Mouse (Mus musculus) liver, embryonic 16.5 days (tissue): Measurements from ENCODE around the gene Stpg1. TPM values are rescaled to one million over a fixed set of nuclear protein-coding genes. Genes with fewer than 3 reads are reported as not detected.
A peak's percentile ranks its signal among the peaks of the same experiment; 100 is the strongest.

Experiments
- ATAC-seq: fragments of 200-750 bp; cut with Nextera tagmentation; 2 replicates; pipeline ENCODE4 v1.8.0; 2017; ENCODE audit warnings: low read depth, mild to moderate bottlenecking, moderate number of reproducible peaks, moderate library complexity
- H3K27ac ChIP-seq: fragments of 300-500 bp; sonication (generic); 2 replicates; pipeline ENCODE4 v1.5.1; 2014; ENCODE audit warnings: mild to moderate bottlenecking, low read length
- H3K27me3 ChIP-seq: fragments of 300-500 bp; sonication (generic); 2 replicates; pipeline ENCODE4 v1.6.1; 2014; ENCODE audit warnings: low read depth, low read length, mixed read lengths; ENCODE audit not compliant: control insufficient read depth, insufficient read depth
- H3K36me3 ChIP-seq: fragments of 300-500 bp; sonication (generic); 2 replicates; pipeline ENCODE4 v1.6.1; 2014; ENCODE audit warnings: mild to moderate bottlenecking; ENCODE audit not compliant: control insufficient read depth, insufficient read depth
- H3K4me1 ChIP-seq: fragments of 300-500 bp; sonication (generic); 2 replicates; pipeline ENCODE4 v1.6.1; 2014; ENCODE audit warnings: low read depth, low read length, mixed read lengths; ENCODE audit not compliant: control insufficient read depth
- H3K4me2 ChIP-seq: fragments of 300-500 bp; sonication (generic); 2 replicates; pipeline ENCODE4 v1.6.1; 2014; ENCODE audit warnings: low read depth, low read length, mixed read lengths
- H3K4me3 ChIP-seq: fragments of 300-500 bp; sonication (generic); 2 replicates; pipeline ENCODE4 v1.5.1; 2014; ENCODE audit warnings: low read depth, mild to moderate bottlenecking, low read length
- H3K9ac ChIP-seq: fragments of 300-500 bp; sonication (generic); 2 replicates; pipeline ENCODE4 v1.6.1; 2014; ENCODE audit warnings: low read depth, low read length
- H3K9me3 ChIP-seq: fragments of 300-500 bp; sonication (generic); replicated peaks from 2 replicates; pipeline ENCODE4 v1.6.1; 2016; ENCODE audit warnings: low read length; ENCODE audit not compliant: control insufficient read depth
- WGBS: fragments of 180-500 bp; shearing (Covaris S2); extraction: QIAGEN DNeasy Blood & Tissue Kit; methylation state at CpG from one replicate; pipeline ENCODE4 v1.1.7; 2014; ENCODE audit not compliant: insufficient replicate concordance; 5-methylcytosine and 5-hydroxymethylcytosine counted together
- polyA plus RNA-seq: library from polyadenylated mRNA; unstranded; fragments of >200 nt; fragmentation: Nextera tagmentation; extraction: Ambion mirVana; gene quantifications from 2 replicates; pipeline ENCODE4 v1.2.1, GENCODE M21; 2015

Stpg1 gene
- polyA plus RNA-seq, 1 experiment from 2014 or later: not detected

GRCm38 (mm10) chr4:135540057-135540456 lies 45.5 kb downstream of the Stpg1 start:
- Histone ChIP-seq H3K27ac (no peak overlapping the region), H3K27me3 (no peaks in the 10 kb centered on the region), H3K4me3 (no peak overlapping the region), H3K36me3 (no peaks in the 10 kb centered on the region), H3K4me2 (no peak overlapping the region), H3K4me1 (no peaks in the 10 kb centered on the region), H3K9ac (no peak overlapping the region), H3K9me3 (no peaks in the 10 kb centered on the region)
- 57% methylated on average over 9 of the region's 9 CpGs for WGBS
- ATAC-seq: no peak

- no peak overlapping the region for H3K27ac ChIP-seq
- ATAC-seq: no peak
These were observed 49.7 kb downstream of the Stpg1 start for GRCm38 (mm10) chr4:135544284-135544683.

GRCm38 (mm10) chr4:135545080-135545511 lies 50.5 kb downstream of the Stpg1 start:
- H3K4me3 ChIP-seq: peak overlapping the region; percentile 28
- no peak overlapping the region for H3K9ac ChIP-seq
- H3K4me2 ChIP-seq: peak overlapping the region; percentile 50
- no peak overlapping the region for H3K27ac ChIP-seq
- no peaks in the 10 kb centered on the region for H3K27me3 ChIP-seq
- no peaks in the 10 kb centered on the region for H3K9me3 ChIP-seq
- no peak for ATAC-seq
- WGBS: 5% methylated on average over 8 of the region's 8 CpGs
- no peaks in the 10 kb centered on the region for H3K4me1 ChIP-seq
- no peaks in the 10 kb centered on the region for H3K36me3 ChIP-seq

More at GRCm38 (mm10) chr4:135544284-135544683, 49.7 kb downstream of the Stpg1 start:
- Histone ChIP-seq H3K9ac (no peak overlapping the region), H3K4me3 (no peak overlapping the region), H3K4me1 (no peaks in the 10 kb centered on the region), H3K27me3 (no peaks in the 10 kb centered on the region), H3K9me3 (no peaks in the 10 kb centered on the region), H3K4me2 (no peak overlapping the region), H3K36me3 (no peaks in the 10 kb centered on the region)
- WGBS: 66% methylated on average over 2 of the region's 2 CpGs

GRCm38 (mm10) chr4:135546008-135546407 lies 51.4 kb downstream of the Stpg1 start:
- no peak overlapping the region for H3K9ac ChIP-seq
- H3K4me3 ChIP-seq: no peak overlapping the region
- no peaks in the 10 kb centered on the region for H3K9me3 ChIP-seq
- H3K36me3 ChIP-seq: no peaks in the 10 kb centered on the region
- no peak for ATAC-seq
- no peaks in the 10 kb centered on the region for H3K27me3 ChIP-seq
- H3K4me1 ChIP-seq: no peaks in the 10 kb centered on the region
- 60% methylated on average over 7 of the region's 7 CpGs for WGBS
- H3K27ac ChIP-seq: no peak overlapping the region
- H3K4me2 ChIP-seq: no peak overlapping the region

GRCm38 (mm10) chr4:135546793-135547192 lies 52.2 kb downstream of the Stpg1 start:
- no peaks in the 10 kb centered on the region for H3K27me3 ChIP-seq
- H3K4me2 ChIP-seq: no peak overlapping the region
- WGBS: 67% methylated on average over 4 of the region's 4 CpGs
- no peak for ATAC-seq
- no peaks in the 10 kb centered on the region for H3K4me1 ChIP-seq
- H3K4me3 ChIP-seq: no peak overlapping the region
- H3K9me3 ChIP-seq: no peaks in the 10 kb centered on the region
- H3K27ac ChIP-seq: no peak overlapping the region
- H3K9ac ChIP-seq: no peak overlapping the region
- H3K36me3 ChIP-seq: no peaks in the 10 kb centered on the region

GRCm38 (mm10) chr4:135547551-135547950 lies 53.0 kb downstream of the Stpg1 start:
- H3K4me3 ChIP-seq: no peak overlapping the region
- no peaks in the 10 kb centered on the region for H3K4me1 ChIP-seq
- H3K4me2 ChIP-seq: no peak overlapping the region
- H3K36me3 ChIP-seq: no peaks in the 10 kb centered on the region
- no peak overlapping the region for H3K27ac ChIP-seq
- ATAC-seq: no peak
- H3K9ac ChIP-seq: no peak overlapping the region
- 51% methylated on average over 14 of the region's 14 CpGs for WGBS
- H3K9me3 ChIP-seq: no peaks in the 10 kb centered on the region
- no peaks in the 10 kb centered on the region for H3K27me3 ChIP-seq

GRCm38 (mm10) chr4:135548108-135548507 lies 53.5 kb downstream of the Stpg1 start:
- Histone ChIP-seq H3K9ac (no peak overlapping the region), H3K36me3 (no peaks in the 10 kb centered on the region), H3K4me2 (no peak overlapping the region), H3K4me3 (no peak overlapping the region), H3K9me3 (no peaks in the 10 kb centered on the region), H3K27ac (no peak overlapping the region), H3K27me3 (no peaks in the 10 kb centered on the region), H3K4me1 (no peaks in the 10 kb centered on the region)
- no peak for ATAC-seq
- 15% methylated on average over 7 of the region's 7 CpGs for WGBS

- no peaks in the 10 kb centered on the region for H3K36me3 ChIP-seq
- no peak overlapping the region for H3K27ac ChIP-seq
- no peak overlapping the region for H3K4me2 ChIP-seq
- WGBS: 35% methylated on average over 9 of the region's 9 CpGs
- no peak overlapping the region for H3K9ac ChIP-seq
- H3K4me1 ChIP-seq: no peaks in the 10 kb centered on the region
- no peaks in the 10 kb centered on the region for H3K27me3 ChIP-seq
- H3K4me3 ChIP-seq: no peak overlapping the region
- H3K9me3 ChIP-seq: no peaks in the 10 kb centered on the region
- no peak for ATAC-seq
These were observed 54.0 kb downstream of the Stpg1 start for GRCm38 (mm10) chr4:135548521-135549077.

GRCm38 (mm10) chr4:135549323-135549722 lies 54.7 kb downstream of the Stpg1 start:
- Histone ChIP-seq H3K27ac (no peak overlapping the region), H3K27me3 (no peaks in the 10 kb centered on the region), H3K9ac (no peak overlapping the region), H3K36me3 (no peaks in the 10 kb centered on the region), H3K4me2 (no peak overlapping the region), H3K4me3 (no peak overlapping the region), H3K9me3 (no peaks in the 10 kb centered on the region), H3K4me1 (no peaks in the 10 kb centered on the region)
- WGBS: 59% methylated on average over 6 of the region's 6 CpGs
- no peak for ATAC-seq
